Mouse (Mus musculus): ENCODE measurements at regions not wholly inside any gene's neighbourhood (a gene's known extent, or its start where the extent isn't known, plus 50 kb on each side); places are given as distances from the start of the nearest gene placed in this dataset.

- TF ChIP-seq CTCF (IDR thresholded peaks at IDR 0.05; ENCODE audit: borderline replicate concordance, insufficient read depth, low read length) (no peak), POLR2A (IDR thresholded peaks at IDR 0.05; ENCODE audit: low read depth, low read length) (no peak)
These were observed 95.9 kb downstream of the Otud1 start for GRCm38 (mm10) chr2:19753479-19753878.
